Mouse (Mus musculus) erythroblast, adult 5-6 weeks (primary cell): Measurements from ENCODE around the gene Maml2. TPM values are rescaled to one million over a fixed set of nuclear protein-coding genes. Genes with fewer than 3 reads are reported as not detected.
"Not testable (repeated sequence)": the region's sequence is repeated elsewhere in the genome, so short reads cannot be mapped to it uniquely, and the experiment has no call there.

Experiments used
- ATAC-seq: replicated peaks from 2 replicates; pipeline ENCODE4 v1.8.0; 2016; ENCODE audit warnings: moderate number of reproducible peaks, mild to moderate bottlenecking, moderate TSS enrichment, inconsistent platforms; ENCODE audit not compliant: poor library complexity, low FRiP score, severe bottlenecking
- total RNA-seq, 2 experiments: library from RNA; stranded (forward) in 1 of 2; stranded (reverse) in 1 of 2; fragments of 150-400 nt in 1 of 2; fragments of 200-764, 138-1000 nt in 1 of 2; gene quantifications; 2 replicates each; pipeline versions ENCODE4 v1.2.3 to v1.2.4; 2015 to 2017; ENCODE audit warnings: low replicate concordance in 2 of 2

Maml2 gene
- total RNA-seq, 2 experiments from 2014 or later, result under 0.01 TPM; not detected in 1

GRCm38 (mm10) chr9:13690321-13690720 lies 392.6 kb downstream of the Maml2 start:
- no peak for ATAC-seq

GRCm38 (mm10) chr9:13693693-13694284 lies 396.0 kb downstream of the Maml2 start:
- ATAC-seq, result no peak

- ATAC-seq, result no peak
Observed at GRCm38 (mm10) chr9:13694293-13694692, 396.5 kb downstream of the Maml2 start.

- ATAC-seq, result no peak
Observed at GRCm38 (mm10) chr9:13697041-13697811, 399.5 kb downstream of the Maml2 start.

- ATAC-seq, result no peak
Observed at GRCm38 (mm10) chr9:13697869-13698268, 400.1 kb downstream of the Maml2 start.

GRCm38 (mm10) chr9:13699061-13699780 lies 401.5 kb downstream of the Maml2 start:
- ATAC-seq, result no peak

- ATAC-seq, result no peak
Observed at GRCm38 (mm10) chr9:13699781-13700116, 402.0 kb downstream of the Maml2 start.

- no peak for ATAC-seq
Observed at GRCm38 (mm10) chr9:13701773-13702172, 404.0 kb downstream of the Maml2 start.

- no peak for ATAC-seq
Observed at GRCm38 (mm10) chr9:13703100-13703499, 405.3 kb downstream of the Maml2 start.

GRCm38 (mm10) chr9:13704917-13705316 lies 407.2 kb downstream of the Maml2 start:
- ATAC-seq, result no peak

GRCm38 (mm10) chr9:13707066-13707555 lies 409.4 kb downstream of the Maml2 start:
- no peak for ATAC-seq

GRCm38 (mm10) chr9:13709436-13709835 lies 411.7 kb downstream of the Maml2 start:
- ATAC-seq, result no peak

- ATAC-seq, result not testable (repeated sequence)
Observed at GRCm38 (mm10) chr9:13715891-13716290, 418.1 kb downstream of the Maml2 start.

- 0 out of 2 replicates have a peak, but pooled peaks have one; percentile 57 for ATAC-seq
Observed at GRCm38 (mm10) chr9:13716316-13717099, 418.8 kb downstream of the Maml2 start.

GRCm38 (mm10) chr9:13748404-13748797 lies 450.6 kb downstream of the Maml2 start, which contains the start of gene Mtmr2:
TSS of gene Mtmr2 (plus strand) at chr9:13748410.
- ATAC-seq, result peak; percentile 66

GRCm38 (mm10) chr9:13748798-13749674 lies 451.3 kb downstream of the Maml2 start:
- peak; percentile 98 for ATAC-seq

GRCm38 (mm10) chr9:13749675-13749998 lies 451.9 kb downstream of the Maml2 start:
- no peak for ATAC-seq

- no peak for ATAC-seq
Observed at GRCm38 (mm10) chr9:13752543-13752942, 454.8 kb downstream of the Maml2 start.
